Mouse (Mus musculus): ENCODE results near the gene Ltbp4.

Ltbp4 gene

GRCm38 (mm10) chr7:27328161-27328560 lies 9.3 kb downstream of the Ltbp4 start:
- in situ Hi-C loops (cut with MboI): no loop called here

- in situ Hi-C loops (cut with MboI): no loop called here
Observed at GRCm38 (mm10) chr7:27327500-27327899, 10.0 kb downstream of the Ltbp4 start.

GRCm38 (mm10) chr7:27326101-27326880 lies 11.2 kb downstream of the Ltbp4 start:
- in situ Hi-C loops (cut with MboI): no loop called here

GRCm38 (mm10) chr7:27325697-27326096 lies 11.8 kb downstream of the Ltbp4 start:
- in situ Hi-C loops (cut with MboI): no loop called here

GRCm38 (mm10) chr7:27324928-27325327 lies 12.6 kb downstream of the Ltbp4 start:
- in situ Hi-C loops (cut with MboI): no loop called here

GRCm38 (mm10) chr7:27324161-27324560 lies 13.3 kb downstream of the Ltbp4 start:
- in situ Hi-C loops (cut with MboI): no loop called here

- in situ Hi-C loops (cut with MboI): no loop called here
Observed at GRCm38 (mm10) chr7:27323001-27323400, 14.5 kb downstream of the Ltbp4 start.

- in situ Hi-C loops (cut with MboI): no loop called here
Observed at GRCm38 (mm10) chr7:27322291-27322690, 15.2 kb downstream of the Ltbp4 start.

- in situ Hi-C loops (cut with MboI): no loop called here
Observed at GRCm38 (mm10) chr7:27319411-27319810, 18.1 kb downstream of the Ltbp4 start.

- in situ Hi-C loops (cut with MboI): no loop called here
Observed at GRCm38 (mm10) chr7:27315958-27316357, 21.5 kb downstream of the Ltbp4 start.

GRCm38 (mm10) chr7:27314393-27314792 lies 23.1 kb downstream of the Ltbp4 start:
- in situ Hi-C loops (cut with MboI): no loop called here

- in situ Hi-C loops (cut with MboI): no loop called here
Observed at GRCm38 (mm10) chr7:27311651-27312284, 25.7 kb downstream of the Ltbp4 start.

GRCm38 (mm10) chr7:27310996-27311535 lies 26.4 kb downstream of the Ltbp4 start:
- in situ Hi-C loops (cut with MboI): no loop called here

- in situ Hi-C loops (cut with MboI): no loop called here
Observed at GRCm38 (mm10) chr7:27310306-27310705, 27.2 kb downstream of the Ltbp4 start.

- in situ Hi-C loops (cut with MboI): no loop called here
Observed at GRCm38 (mm10) chr7:27309832-27310231, 27.7 kb downstream of the Ltbp4 start.

GRCm38 (mm10) chr7:27308821-27309549 lies 28.5 kb downstream of the Ltbp4 start:
- in situ Hi-C loops (cut with MboI): no loop called here

GRCm38 (mm10) chr7:27307551-27307950 lies 29.9 kb downstream of the Ltbp4 start:
- in situ Hi-C loops (cut with MboI): no loop called here

- in situ Hi-C loops (cut with MboI): no loop called here
Observed at GRCm38 (mm10) chr7:27306161-27307160, 31.0 kb downstream of the Ltbp4 start.

GRCm38 (mm10) chr7:27305091-27305730 lies 32.3 kb downstream of the Ltbp4 start:
- in situ Hi-C loops (cut with MboI): no loop called here

GRCm38 (mm10) chr7:27302172-27302571 lies 35.3 kb downstream of the Ltbp4 start:
- in situ Hi-C loops (cut with MboI): no loop called here

- in situ Hi-C loops (cut with MboI): no loop called here
Observed at GRCm38 (mm10) chr7:27300801-27301200, 36.7 kb downstream of the Ltbp4 start.

All from mature B cell (primary cell).